Mouse (Mus musculus) C2C12 (cell line): ENCODE measurements around the gene Olfr279. TPM values are rescaled to one million over a fixed set of nuclear protein-coding genes. Genes with fewer than 3 reads are reported as not detected.
A peak's percentile ranks its signal among the peaks of the same experiment; 100 is the strongest.

Experiments used
- H3K27me3 ChIP-seq: one replicate; pipeline ENCODE4 v1.6.1; 2011; ENCODE audit not compliant: control insufficient read depth, insufficient read depth, insufficient read length
- H3K36me3 ChIP-seq: one replicate; pipeline ENCODE4 v1.6.1; 2011; ENCODE audit not compliant: control insufficient read depth, insufficient read depth
- H3K4me3 ChIP-seq: one replicate; pipeline ENCODE4 v1.5.1; 2011; ENCODE audit warnings: mild to moderate bottlenecking, control low read depth; ENCODE audit not compliant: poor library complexity, insufficient read depth, severe bottlenecking
- H3K79me2 ChIP-seq: one replicate; pipeline ENCODE4 v1.6.1; 2011; ENCODE audit not compliant: control insufficient read depth, insufficient read depth
- H3K79me3 ChIP-seq: one replicate; pipeline ENCODE4 v1.6.1; 2011; ENCODE audit warnings: low read depth, control low read depth
- H3ac ChIP-seq: one replicate; pipeline ENCODE3; 2011; ENCODE audit warnings: low read depth; ENCODE audit not compliant: control insufficient read depth, insufficient read length
- CEBPB ChIP-seq: IDR thresholded peaks from one replicate; pipeline ENCODE4 v1.6.1; 2011; ENCODE audit warnings: low read depth, mild to moderate bottlenecking, control low read depth, moderate library complexity
- CTCF ChIP-seq: IDR thresholded peaks from one replicate; pipeline ENCODE4 v1.5.1; 2011; ENCODE audit not compliant: control insufficient read depth, insufficient read depth, insufficient read length
- FOSL1 ChIP-seq: IDR thresholded peaks from one replicate; pipeline ENCODE4 v1.8.0; 2011; ENCODE audit warnings: mild to moderate bottlenecking, low read length; ENCODE audit not compliant: poor library complexity, insufficient read depth, severe bottlenecking
- MAX ChIP-seq: IDR thresholded peaks from one replicate; pipeline ENCODE4 v1.6.1; 2011; ENCODE audit warnings: mild to moderate bottlenecking, control low read depth
- MYOD1 ChIP-seq: IDR thresholded peaks from one replicate; pipeline ENCODE4 v1.6.1; 2011; ENCODE audit warnings: low read depth; ENCODE audit not compliant: control insufficient read depth, insufficient read length
- MYOG ChIP-seq: IDR thresholded peaks from one replicate; pipeline ENCODE4 v1.6.1; 2011; ENCODE audit not compliant: control insufficient read depth, insufficient read length; ENCODE audit errors: extremely low read depth
- USF1 ChIP-seq: IDR thresholded peaks from one replicate; pipeline ENCODE4 v1.6.1; 2011; ENCODE audit warnings: low read depth, mild to moderate bottlenecking, control low read depth, moderate library complexity
- microRNA-seq: library from miRNA; unstranded; fragments of <30 nt; microRNA quantifications from one replicate; pipeline ENCODE4, GENCODE M21; 2019; ENCODE audit warnings: borderline microRNAs expressed
- polyA plus RNA-seq: library from polyadenylated mRNA; unstranded; fragments of >200 nt; fragmentation: generic; extraction: Trizol; gene quantifications from one replicate; pipeline ENCODE4 v1.2.1, GENCODE M21; 2012; ENCODE audit warnings: missing spikeins

Gene Olfr279
- polyA plus RNA-seq, 1 experiment, result not detected

DNA sequence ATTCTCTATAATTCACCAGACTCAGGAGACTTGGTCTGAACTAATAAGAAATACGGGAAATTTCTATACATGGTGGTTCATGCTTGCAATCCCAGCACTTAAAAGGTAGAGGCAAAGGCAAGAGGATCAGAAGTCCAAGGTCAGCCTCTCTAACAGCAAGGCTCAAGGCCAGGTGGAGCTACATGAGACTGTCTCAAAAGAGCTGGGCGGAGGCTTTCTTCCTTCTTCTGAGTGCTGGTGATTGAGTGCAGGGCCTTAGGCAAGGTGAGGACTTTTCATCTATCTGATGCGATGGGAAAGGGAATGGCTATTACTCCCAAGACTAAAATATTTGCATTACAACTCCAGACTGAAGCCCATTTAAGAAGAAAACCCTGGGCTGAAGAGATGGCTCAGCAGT lies 52.9 kb downstream of the Olfr279 start:
- no peaks in the 10 kb centered on the region for H3K27me3 ChIP-seq
- H3K4me3 ChIP-seq, result no peak overlapping the region
- H3ac ChIP-seq, result no peak overlapping the region
- H3K79me3 ChIP-seq, result peaks cover 28% of the 10 kb centered on the region
- TF ChIP-seq MAX (no peak), FOSL1 (no peak), MYOD1 (no peak), CTCF (no peak), MYOG (no peak), CEBPB (no peak), USF1 (no peak)
- H3K79me2 ChIP-seq, result peaks cover 78% of the 10 kb centered on the region
- H3K36me3 ChIP-seq, result peaks cover 95% of the 10 kb centered on the region

DNA sequence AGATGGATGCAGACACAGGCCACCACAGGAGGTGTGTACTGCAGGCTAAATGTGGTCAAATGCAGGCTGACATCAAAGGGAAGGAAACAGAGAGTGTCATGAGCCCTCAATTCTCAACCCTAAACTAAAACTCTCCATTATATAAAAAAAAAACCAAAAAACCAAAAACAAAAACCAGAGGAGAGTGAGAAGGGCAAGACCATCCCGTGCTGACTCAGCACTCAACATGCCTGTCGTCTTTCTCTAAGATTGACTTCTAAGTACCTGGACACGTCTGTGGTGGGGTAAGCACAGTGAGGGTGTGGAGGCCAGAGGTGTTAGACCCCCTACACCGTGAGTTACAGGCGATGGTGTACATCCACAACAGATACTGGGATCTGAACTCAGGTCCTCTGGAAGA lies 54.6 kb downstream of the Olfr279 start:
- Histone ChIP-seq H3K79me2 (peaks cover 63% of the 10 kb centered on the region), H3K4me3 (no peak overlapping the region), H3K79me3 (peaks cover 16% of the 10 kb centered on the region), H3K36me3 (peaks cover 95% of the 10 kb centered on the region), H3ac (no peak overlapping the region), H3K27me3 (no peaks in the 10 kb centered on the region)
- TF ChIP-seq MYOG, result no peak
- no peak for TF ChIP-seq CEBPB
- no peak for TF ChIP-seq CTCF
- TF ChIP-seq USF1, result no peak
- TF ChIP-seq FOSL1, result no peak
- TF ChIP-seq MYOD1, result no peak
- no peak for TF ChIP-seq MAX

Small RNAs within 50 kb of the gene (microRNA-seq; reads per million reads assigned to microRNA genes)
- 1.1 reads per million, percentile 25 among the genes with 10 or more reads in this experiment for gene Mir1291

Other genes with a start within 250 kb of the Olfr279 start
- gene H1fnt, start 235.1 kb upstream of the Olfr279 start, polyA plus RNA-seq, result not detected
- not detected for gene Zfp641, start 196.2 kb upstream of the Olfr279 start, polyA plus RNA-seq
- not detected for gene Olfr285, start 175.0 kb upstream of the Olfr279 start, polyA plus RNA-seq
- gene Olfr284, start 151.4 kb upstream of the Olfr279 start, polyA plus RNA-seq, result not detected
- gene Olfr283, start 111.5 kb upstream of the Olfr279 start, polyA plus RNA-seq, result not detected
- not detected for gene Olfr282, start 61.2 kb upstream of the Olfr279 start, polyA plus RNA-seq
- not detected for gene Olfr281, start 39.8 kb upstream of the Olfr279 start, polyA plus RNA-seq
- not detected for gene OR5BS1P, start 22.5 kb upstream of the Olfr279 start, polyA plus RNA-seq
- gene Lalba, start 9.7 kb upstream of the Olfr279 start, polyA plus RNA-seq, result not detected
- gene Kansl2, start 41.9 kb downstream of the Olfr279 start, polyA plus RNA-seq, result 178 TPM
- gene Ccnt1, start 78.5 kb downstream of the Olfr279 start, polyA plus RNA-seq, result 13.4 TPM
- gene 4930415O20Rik, start 78.6 kb downstream of the Olfr279 start, polyA plus RNA-seq, result 0.09 TPM
- 52.6 TPM for gene Adcy6, start 117.7 kb downstream of the Olfr279 start, polyA plus RNA-seq
- 112 TPM for gene Cacnb3, start 138.4 kb downstream of the Olfr279 start, polyA plus RNA-seq
- gene Ddx23, start 170.5 kb downstream of the Olfr279 start, polyA plus RNA-seq, result 140 TPM
- gene Rnd1, start 185.1 kb downstream of the Olfr279 start, polyA plus RNA-seq, result 10.5 TPM
- 0.48 TPM for gene Ccdc65, start 215.8 kb downstream of the Olfr279 start, polyA plus RNA-seq
- gene Fkbp11, start 235.8 kb downstream of the Olfr279 start, polyA plus RNA-seq, result 103 TPM